Mouse (Mus musculus) stomach, postnatal 0 days (tissue): ENCODE data around the gene Olfr1137.

ENCODE experiments used
- CTCF ChIP-seq: IDR thresholded peaks from 2 replicates; pipeline ENCODE4 v1.5.1; 2016; ENCODE audit warnings: antibody characterized with exemption, low read depth, mild to moderate bottlenecking, moderate library complexity
- EP300 ChIP-seq: optimal IDR thresholded peaks from 2 replicates; pipeline ENCODE3; 2016; ENCODE audit warnings: antibody characterized with exemption

DNA sequence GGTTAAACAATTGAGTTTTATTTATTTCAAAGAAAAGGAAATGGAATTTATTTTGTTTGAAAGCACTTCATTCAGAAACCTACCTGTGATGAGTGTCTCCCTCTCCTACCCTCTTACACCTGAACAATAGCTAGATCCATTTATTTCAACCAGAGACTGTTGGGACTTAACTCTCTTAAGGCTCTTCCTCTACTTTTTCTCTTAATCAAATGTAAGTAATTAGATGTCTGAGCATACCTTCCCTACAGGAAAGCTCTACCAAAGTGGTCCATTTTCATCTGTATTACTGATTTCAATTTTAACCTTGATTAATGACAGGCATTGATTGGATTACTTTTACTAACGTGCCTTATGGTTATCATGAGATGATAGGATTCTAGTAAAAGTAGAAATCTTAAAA is 26.9 kb upstream of the Olfr1137 start, which contains the start of gene Olfr1138:
- TF ChIP-seq CTCF (no peak), EP300 (no peak)
